Mouse (Mus musculus) myocyte (in vitro differentiated cells): ENCODE results near the gene Irf9. TPM values are rescaled to one million over a fixed set of nuclear protein-coding genes. Genes with fewer than 3 reads are reported as not detected.

Experiments used
- H3K27me3 ChIP-seq: one replicate; pipeline ENCODE4 v1.6.1; 2011; ENCODE audit not compliant: control insufficient read depth, insufficient read depth, insufficient read length
- H3K36me3 ChIP-seq: one replicate; pipeline ENCODE4 v1.6.1; 2011; ENCODE audit not compliant: control insufficient read depth, insufficient read depth
- H3K4me2 ChIP-seq: one replicate; pipeline ENCODE4 v1.6.1; 2011; ENCODE audit warnings: low read depth, control low read depth
- H3K4me3 ChIP-seq: one replicate; pipeline ENCODE4 v1.5.1; 2011; ENCODE audit warnings: mild to moderate bottlenecking, control low read depth, moderate library complexity
- H3K79me2 ChIP-seq: one replicate; pipeline ENCODE4 v1.6.1; 2011; ENCODE audit not compliant: control insufficient read depth, insufficient read depth
- H3ac ChIP-seq: one replicate; pipeline ENCODE4 v1.6.1; 2011; ENCODE audit not compliant: control insufficient read depth, insufficient read length
- CEBPB ChIP-seq: IDR thresholded peaks from 2 replicates; pipeline ENCODE4 v1.6.1; 2011; ENCODE audit warnings: mild to moderate bottlenecking, moderate library complexity; ENCODE audit not compliant: poor library complexity, insufficient read depth, severe bottlenecking
- E2F4 ChIP-seq: IDR thresholded peaks from one replicate; pipeline ENCODE4 v1.6.1; 2011; ENCODE audit warnings: mild to moderate bottlenecking, control low read depth, moderate library complexity; ENCODE audit not compliant: insufficient read depth
- MAX ChIP-seq: IDR thresholded peaks from one replicate; pipeline ENCODE4 v1.6.1; 2011; ENCODE audit warnings: low read depth, mild to moderate bottlenecking, control low read depth
- MYOD1 ChIP-seq, 3 experiments: IDR thresholded peaks; one replicate each; pipeline ENCODE4 v1.6.1; 2011; ENCODE audit warnings: control low read depth in 2 of 3, low read depth in 2 of 3, mild to moderate bottlenecking in 2 of 3, moderate library complexity in 1 of 3; ENCODE audit not compliant: insufficient read length in 2 of 3, control insufficient read depth in 1 of 3
- MYOG ChIP-seq, 3 experiments: IDR thresholded peaks; one replicate each; pipeline ENCODE4 v1.6.1; 2011; ENCODE audit warnings: control low read depth in 2 of 3, low read depth in 2 of 3, mild to moderate bottlenecking in 2 of 3; ENCODE audit not compliant: insufficient read length in 2 of 3, control insufficient read depth in 1 of 3, insufficient read depth in 1 of 3
- POLR2A ChIP-seq: IDR thresholded peaks from one replicate; pipeline ENCODE4 v1.6.1; 2011; ENCODE audit warnings: low read depth, mild to moderate bottlenecking, control low read depth, moderate library complexity; ENCODE audit not compliant: insufficient read length
- POLR2AphosphoS2 ChIP-seq: IDR thresholded peaks from one replicate; pipeline ENCODE4 v1.6.1; 2011; ENCODE audit warnings: low read depth, control low read depth; ENCODE audit not compliant: insufficient read length
- REST ChIP-seq: IDR thresholded peaks from one replicate; pipeline ENCODE4 v1.6.1; 2011; ENCODE audit warnings: mild to moderate bottlenecking, control low read depth, moderate library complexity; ENCODE audit not compliant: insufficient read depth, insufficient read length
- SRF ChIP-seq: IDR thresholded peaks from one replicate; pipeline ENCODE4 v1.6.1; 2011; ENCODE audit warnings: low read depth; ENCODE audit not compliant: control insufficient read depth, insufficient read length
- TCF12 ChIP-seq: IDR thresholded peaks from one replicate; pipeline ENCODE4 v1.6.1; 2011; ENCODE audit warnings: mild to moderate bottlenecking, control low read depth; ENCODE audit not compliant: poor library complexity, insufficient read depth, severe bottlenecking
- TCF3 ChIP-seq: IDR thresholded peaks from one replicate; pipeline ENCODE4 v1.6.1; 2011; ENCODE audit warnings: low read depth, control low read depth; ENCODE audit not compliant: insufficient read length
- USF1 ChIP-seq: IDR thresholded peaks from one replicate; pipeline ENCODE4 v1.6.1; 2011; ENCODE audit warnings: low read depth, mild to moderate bottlenecking, control low read depth, moderate library complexity
- polyA plus RNA-seq: library from polyadenylated mRNA; unstranded; fragments of >200 nt; fragmentation: generic; extraction: Trizol; gene quantifications from one replicate; pipeline ENCODE4 v1.2.1, GENCODE M21; 2012; ENCODE audit warnings: missing spikeins

Gene Irf9
- polyA plus RNA-seq, 1 experiment = 4.0 TPM

DNA sequence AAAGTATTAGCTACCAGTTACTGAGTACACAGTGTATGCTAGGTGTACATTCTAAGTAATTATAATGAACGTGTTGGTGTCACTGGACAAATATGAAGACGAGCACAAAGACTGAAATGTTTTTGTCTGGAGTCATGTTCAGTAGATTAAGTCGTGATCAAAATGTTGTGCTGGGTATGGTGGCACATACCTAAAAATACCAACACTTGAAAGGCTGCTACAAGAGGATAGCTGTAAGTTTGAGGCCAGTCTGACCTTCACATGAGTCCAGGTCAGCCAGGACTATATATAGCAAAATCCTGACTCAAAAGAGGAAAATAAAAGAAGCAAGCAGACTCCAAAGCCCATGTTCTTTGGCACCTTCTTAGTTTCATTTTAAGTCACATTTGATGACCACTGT lies 53.6 kb downstream of the Irf9 start:
- no peaks in the 10 kb centered on the region for H3K36me3 ChIP-seq
- TF ChIP-seq CEBPB = no peak
- TF ChIP-seq TCF3 = no peak
- no peak for TF ChIP-seq SRF
- TF ChIP-seq E2F4 = no peak
- no peak for TF ChIP-seq POLR2AphosphoS2
- TF ChIP-seq MYOD1 (IDR thresholded peaks at IDR 0.05; ENCODE audit: control insufficient read depth in 1 of 3, insufficient read length in 2 of 3, low read depth in 2 of 3) = no peak
- TF ChIP-seq MYOG (IDR thresholded peaks at IDR 0.05; ENCODE audit: control insufficient read depth in 1 of 3, insufficient read depth in 1 of 3, insufficient read length in 2 of 3, low read depth in 2 of 3) = no peak
- no peak for TF ChIP-seq TCF12
- no peak for TF ChIP-seq REST
- TF ChIP-seq USF1 = no peak
- TF ChIP-seq MAX = no peak
- no peak for TF ChIP-seq POLR2A
- no peak overlapping the region for H3K4me2 ChIP-seq
- H3ac ChIP-seq = no peak overlapping the region
- H3K4me3 ChIP-seq = no peak overlapping the region
- H3K27me3 ChIP-seq = no peaks in the 10 kb centered on the region
- no peaks in the 10 kb centered on the region for H3K79me2 ChIP-seq

GRCm38 (mm10) chr14:55658011-55658410 lies 54.6 kb downstream of the Irf9 start:
- no peak overlapping the region for H3K4me2 ChIP-seq
- H3ac ChIP-seq = no peak overlapping the region
- H3K27me3 ChIP-seq = no peaks in the 10 kb centered on the region
- H3K36me3 ChIP-seq = peaks cover 4% of the 10 kb centered on the region
- TF ChIP-seq POLR2A (no peak), E2F4 (no peak), TCF3 (no peak), MYOG (IDR thresholded peaks at IDR 0.05; ENCODE audit: control insufficient read depth in 1 of 3, insufficient read depth in 1 of 3, insufficient read length in 2 of 3, low read depth in 2 of 3) (no peak), SRF (no peak)
- no peak overlapping the region for H3K4me3 ChIP-seq
- no peaks in the 10 kb centered on the region for H3K79me2 ChIP-seq

Other genes with a start within 250 kb of the Irf9 start
- gene Dhrs4, start 124.8 kb upstream of the Irf9 start, polyA plus RNA-seq = 29.6 TPM
- gene Carmil3, start 112.9 kb upstream of the Irf9 start, polyA plus RNA-seq = 0.08 TPM
- gene Cpne6, start 93.1 kb upstream of the Irf9 start, polyA plus RNA-seq = not detected
- not detected for gene Nrl, start 78.6 kb upstream of the Irf9 start, polyA plus RNA-seq
- gene Pck2, start 63.3 kb upstream of the Irf9 start, polyA plus RNA-seq = 252 TPM
- 38.7 TPM for gene Dcaf11, start 43.6 kb upstream of the Irf9 start, polyA plus RNA-seq
- gene A730061H03Rik, start 43.2 kb upstream of the Irf9 start, polyA plus RNA-seq = 0.48 TPM
- 12.8 TPM for gene Fitm1, start 28.0 kb upstream of the Irf9 start, polyA plus RNA-seq
- gene Psme1, start 25.4 kb upstream of the Irf9 start, polyA plus RNA-seq = 81.7 TPM
- gene Emc9, start 18.3 kb upstream of the Irf9 start, polyA plus RNA-seq = 18.5 TPM
- gene Psme2, start 12.5 kb upstream of the Irf9 start, polyA plus RNA-seq = 139 TPM
- gene Rnf31, start 11.9 kb upstream of the Irf9 start, polyA plus RNA-seq = 11.2 TPM
- not detected for gene Rec8, start 14.5 kb downstream of the Irf9 start, polyA plus RNA-seq
- 109 TPM for gene Ipo4, start 32.4 kb downstream of the Irf9 start, polyA plus RNA-seq
- gene Gm49378, start 34.3 kb downstream of the Irf9 start, polyA plus RNA-seq = 0.17 TPM
- 57.9 TPM for gene Tm9sf1, start 40.2 kb downstream of the Irf9 start, polyA plus RNA-seq
- 0.18 TPM for gene Tssk4, start 46.6 kb downstream of the Irf9 start, polyA plus RNA-seq
- 21.3 TPM for gene Mdp1, start 56.9 kb downstream of the Irf9 start, polyA plus RNA-seq
- 11.9 TPM for gene Gmpr2, start 68.4 kb downstream of the Irf9 start, polyA plus RNA-seq
- gene Nedd8, start 68.6 kb downstream of the Irf9 start, polyA plus RNA-seq = 361 TPM
- 12.0 TPM for gene Tinf2, start 78.2 kb downstream of the Irf9 start, polyA plus RNA-seq
- 0.06 TPM for gene Tgm1, start 110.4 kb downstream of the Irf9 start, polyA plus RNA-seq
- gene Rabggta, start 118.7 kb downstream of the Irf9 start, polyA plus RNA-seq = 18.4 TPM
- gene Dhrs1, start 142.1 kb downstream of the Irf9 start, polyA plus RNA-seq = 76.3 TPM
- 24.9 TPM for gene Nop9, start 142.1 kb downstream of the Irf9 start, polyA plus RNA-seq
- 0.17 TPM for gene Cideb, start 154.9 kb downstream of the Irf9 start, polyA plus RNA-seq
- gene Ltb4r2, start 157.9 kb downstream of the Irf9 start, polyA plus RNA-seq = 0.01 TPM
- 0.04 TPM for gene Ltb4r1, start 162.4 kb downstream of the Irf9 start, polyA plus RNA-seq
- gene Adcy4, start 180.5 kb downstream of the Irf9 start, polyA plus RNA-seq = 0.06 TPM
- gene Ripk3, start 185.3 kb downstream of the Irf9 start, polyA plus RNA-seq = 0.28 TPM
- gene Nfatc4, start 219.6 kb downstream of the Irf9 start, polyA plus RNA-seq = 2.8 TPM